Mouse (Mus musculus): ENCODE measurements around the gene Lrp8. TPM values are rescaled to one million over a fixed set of nuclear protein-coding genes. Genes with fewer than 3 reads are reported as not detected.

The Lrp8 gene
- polyA plus RNA-seq, 1 experiment, result 4.0 TPM

DNA sequence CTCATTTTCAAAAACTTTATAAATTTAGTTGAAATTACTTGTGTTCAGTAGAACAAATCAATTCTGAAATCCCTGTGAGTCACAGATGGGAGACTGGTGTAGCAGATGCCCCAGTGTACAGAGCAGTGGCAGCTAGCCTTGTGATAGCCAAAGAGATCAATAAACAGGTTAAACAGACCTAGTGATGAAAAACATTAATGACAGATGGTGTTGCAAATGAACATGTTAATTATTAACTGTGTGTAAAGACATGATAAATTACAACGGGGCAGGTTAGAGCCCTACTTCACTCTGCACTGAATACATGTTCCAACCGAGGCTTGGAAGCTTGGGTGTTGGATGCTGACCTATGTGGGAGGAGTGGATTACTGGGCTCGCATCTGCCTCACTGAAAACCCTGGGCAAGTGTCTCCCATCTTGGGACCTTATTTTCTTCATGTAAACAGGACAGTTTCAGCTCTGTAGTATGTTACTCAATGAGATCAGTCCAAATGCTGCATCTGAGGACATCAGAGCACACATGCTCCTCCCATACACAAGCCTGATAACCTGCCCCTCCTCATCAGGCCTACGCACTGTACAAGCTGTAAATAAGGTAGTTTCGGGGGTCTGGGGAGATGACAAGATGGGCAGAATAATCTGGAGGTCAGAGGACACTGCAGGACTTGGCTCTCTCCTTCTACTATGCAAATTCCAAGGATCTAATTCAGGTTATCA lies 97.3 kb downstream of the Lrp8 start:
- Histone ChIP-seq H3K4me1 (ENCODE audit: control insufficient read depth, insufficient read depth, low read length) (peaks cover 6% of the 10 kb centered on the region; the same call in 1 of the 2 replicates), H3K4me3 (ENCODE audit: insufficient read depth, low read length) (no peak overlapping the region), H3K27ac (ENCODE audit: insufficient read depth, low read depth, low read length) (no peak overlapping the region)
- TF ChIP-seq POLR2A (IDR thresholded peaks at IDR 0.05; ENCODE audit: borderline replicate concordance, low read depth, low read length), result no peak
- TF ChIP-seq CTCF (IDR thresholded peaks at IDR 0.05; ENCODE audit: low read depth, low read length), result no peak

DNA sequence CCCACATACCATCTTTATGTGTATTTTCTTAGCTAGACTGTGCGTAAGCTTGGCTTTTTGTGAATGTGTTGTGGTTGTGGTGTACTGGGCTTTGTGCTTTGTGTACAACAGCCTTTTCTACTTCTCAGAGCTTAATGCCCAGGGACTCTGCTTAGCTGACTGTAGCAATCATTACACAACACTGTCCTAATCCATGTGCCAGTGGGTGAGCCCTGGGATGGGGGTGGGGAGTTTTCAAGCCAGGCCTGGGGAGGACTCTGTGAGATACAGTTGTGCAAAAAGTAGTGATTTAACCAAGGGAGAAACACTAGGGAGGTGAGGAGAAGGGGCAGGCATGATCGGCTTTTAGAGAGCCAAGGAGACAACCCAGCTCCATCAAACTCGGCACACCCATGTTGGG lies 98.1 kb downstream of the Lrp8 start:
- no peak for TF ChIP-seq CTCF (IDR thresholded peaks at IDR 0.05; ENCODE audit: low read depth, low read length)
- no peak for TF ChIP-seq POLR2A (IDR thresholded peaks at IDR 0.05; ENCODE audit: borderline replicate concordance, low read depth, low read length)
- Histone ChIP-seq H3K4me1 (ENCODE audit: control insufficient read depth, insufficient read depth, low read length) (peaks cover 6% of the 10 kb centered on the region; the same call in 1 of the 2 replicates), H3K4me3 (ENCODE audit: insufficient read depth, low read length) (no peak overlapping the region), H3K27ac (ENCODE audit: insufficient read depth, low read depth, low read length) (no peak overlapping the region)

DNA sequence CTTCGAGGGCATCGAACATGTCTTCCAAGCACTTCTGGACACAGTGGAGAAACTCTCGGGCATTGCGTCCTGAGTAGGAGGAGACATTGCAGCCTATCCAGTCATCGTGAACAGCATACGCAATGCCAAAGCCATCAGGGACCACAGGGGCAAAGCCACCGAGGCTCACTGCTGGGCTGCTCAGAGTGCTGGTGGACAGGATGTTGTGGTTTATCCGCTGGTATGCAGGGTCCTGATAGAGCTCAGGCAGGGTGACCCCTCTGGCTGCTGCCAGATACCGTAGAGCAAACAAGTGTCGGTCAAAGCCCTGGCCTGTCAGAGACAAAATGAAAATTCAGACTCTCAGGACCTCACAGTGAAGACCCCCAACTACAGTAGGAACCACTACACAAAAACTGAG lies 102.2 kb downstream of the Lrp8 start:
- H3K4me1 ChIP-seq (ENCODE audit: control insufficient read depth, insufficient read depth, low read length), result peaks cover 6% of the 10 kb centered on the region; the same call in 1 of the 2 replicates
- TF ChIP-seq POLR2A (IDR thresholded peaks at IDR 0.05; ENCODE audit: borderline replicate concordance, low read depth, low read length) (no peak), CTCF (IDR thresholded peaks at IDR 0.05; ENCODE audit: low read depth, low read length) (no peak)
- H3K27ac ChIP-seq (ENCODE audit: insufficient read depth, low read depth, low read length), result no peak overlapping the region
- H3K4me3 ChIP-seq (ENCODE audit: insufficient read depth, low read length), result no peak overlapping the region

DNA sequence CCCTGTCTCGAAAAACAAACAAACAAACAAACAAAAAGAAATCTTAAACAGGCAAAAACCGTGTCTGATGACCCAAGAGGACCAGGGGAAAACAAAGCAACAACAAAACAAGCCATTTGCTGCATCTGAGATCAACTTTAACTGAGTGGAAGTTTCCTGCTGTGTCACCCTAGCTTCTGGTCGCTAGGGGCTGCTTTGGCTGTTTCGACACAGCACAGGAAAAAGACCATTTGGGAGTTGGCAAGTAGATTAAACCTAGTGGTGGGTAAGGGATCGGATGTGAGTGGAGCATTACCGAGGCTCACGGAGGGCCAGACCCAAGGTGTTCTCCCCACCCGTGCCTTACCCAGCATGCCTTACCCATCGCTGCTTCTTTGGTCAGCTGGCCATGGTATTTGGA lies 104.5 kb downstream of the Lrp8 start:
- H3K4me3 ChIP-seq (ENCODE audit: insufficient read depth, low read length), result no peak overlapping the region
- no peak for TF ChIP-seq CTCF (IDR thresholded peaks at IDR 0.05; ENCODE audit: low read depth, low read length)
- no peak for TF ChIP-seq POLR2A (IDR thresholded peaks at IDR 0.05; ENCODE audit: borderline replicate concordance, low read depth, low read length)
- H3K4me1 ChIP-seq (ENCODE audit: control insufficient read depth, insufficient read depth, low read length), result no peaks in the 10 kb centered on the region
- H3K27ac ChIP-seq (ENCODE audit: insufficient read depth, low read depth, low read length), result no peak overlapping the region

DNA sequence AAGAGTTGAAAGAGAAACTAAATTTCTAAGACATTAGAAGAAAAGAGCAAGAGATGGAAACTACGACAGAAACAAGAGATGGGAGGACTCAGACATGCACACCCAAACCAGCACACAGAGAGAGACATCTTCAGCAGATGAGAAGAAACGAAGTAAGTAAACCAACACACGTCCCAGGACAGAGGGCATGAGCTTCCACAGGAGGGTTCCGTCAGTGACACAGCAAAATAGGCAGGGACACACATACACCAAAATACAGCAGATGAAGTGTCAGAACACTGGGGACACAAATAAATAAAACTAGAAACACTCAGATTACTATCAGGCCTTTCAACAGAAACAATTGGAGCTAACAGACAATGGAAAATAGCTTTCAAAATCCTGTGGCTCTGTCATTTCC lies 108.0 kb downstream of the Lrp8 start:
- no peak for TF ChIP-seq POLR2A (IDR thresholded peaks at IDR 0.05; ENCODE audit: borderline replicate concordance, low read depth, low read length)
- no peak for TF ChIP-seq CTCF (IDR thresholded peaks at IDR 0.05; ENCODE audit: low read depth, low read length)
- no peak overlapping the region for H3K4me3 ChIP-seq (ENCODE audit: insufficient read depth, low read length)
- no peaks in the 10 kb centered on the region for H3K4me1 ChIP-seq (ENCODE audit: control insufficient read depth, insufficient read depth, low read length)
- H3K27ac ChIP-seq (ENCODE audit: insufficient read depth, low read depth, low read length), result no peak overlapping the region

DNA sequence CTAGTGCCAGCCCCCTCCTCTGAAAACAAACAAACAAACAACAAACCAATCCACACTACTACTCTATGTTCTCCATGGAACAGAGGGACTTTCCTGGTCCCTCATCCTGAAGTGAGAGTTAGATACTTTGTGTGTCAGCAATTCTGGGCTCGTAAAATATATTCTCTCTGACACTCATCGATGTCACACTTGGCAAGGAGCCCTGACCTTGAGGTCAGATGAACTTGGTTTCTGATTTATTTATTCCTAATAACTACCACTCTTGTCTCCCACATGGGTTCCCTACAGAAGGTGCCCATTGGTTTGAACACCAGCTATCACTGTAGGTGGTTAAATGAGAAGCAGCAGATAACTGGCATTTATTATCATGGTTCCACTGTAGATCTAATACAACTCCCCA lies 118.3 kb downstream of the Lrp8 start:
- TF ChIP-seq CTCF (IDR thresholded peaks at IDR 0.05; ENCODE audit: low read depth, low read length) (no peak), POLR2A (IDR thresholded peaks at IDR 0.05; ENCODE audit: borderline replicate concordance, low read depth, low read length) (no peak)
- Histone ChIP-seq H3K4me3 (ENCODE audit: insufficient read depth, low read length) (no peak overlapping the region), H3K27ac (ENCODE audit: insufficient read depth, low read depth, low read length) (no peak overlapping the region), H3K4me1 (ENCODE audit: control insufficient read depth, insufficient read depth, low read length) (peaks cover 27% of the 10 kb centered on the region)

DNA sequence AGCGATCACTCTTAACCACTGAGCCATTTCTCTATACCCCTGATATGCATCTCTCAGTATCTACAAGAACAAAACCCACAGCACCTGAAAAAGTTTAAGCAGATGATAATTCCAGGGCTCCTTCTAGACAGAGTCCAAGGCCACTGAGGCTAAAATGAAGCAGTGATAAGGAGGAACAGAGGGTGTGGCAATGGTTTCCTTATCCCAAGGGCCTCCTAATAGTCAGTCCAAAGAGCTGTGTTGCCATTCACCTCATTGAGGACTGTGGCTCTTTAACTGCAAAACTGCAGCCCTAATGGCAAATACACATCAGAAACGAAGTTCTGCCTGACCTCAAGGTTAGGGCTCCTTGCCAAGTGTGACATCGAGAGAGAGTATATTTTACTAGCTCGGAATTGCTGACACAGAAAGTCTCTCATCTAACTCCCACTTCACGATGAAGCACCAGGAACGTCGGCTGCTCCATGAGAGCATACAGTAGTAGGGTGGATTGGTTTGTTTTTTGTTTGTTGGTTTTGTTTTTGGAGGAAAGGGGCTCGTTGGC lies 119.2 kb downstream of the Lrp8 start:
- H3K4me1 ChIP-seq (ENCODE audit: control insufficient read depth, insufficient read depth, low read length), result peaks cover 27% of the 10 kb centered on the region
- H3K27ac ChIP-seq (ENCODE audit: insufficient read depth, low read depth, low read length), result no peak overlapping the region
- no peak for TF ChIP-seq CTCF (IDR thresholded peaks at IDR 0.05; ENCODE audit: low read depth, low read length)
- TF ChIP-seq POLR2A (IDR thresholded peaks at IDR 0.05; ENCODE audit: borderline replicate concordance, low read depth, low read length), result no peak
- no peak overlapping the region for H3K4me3 ChIP-seq (ENCODE audit: insufficient read depth, low read length)

DNA sequence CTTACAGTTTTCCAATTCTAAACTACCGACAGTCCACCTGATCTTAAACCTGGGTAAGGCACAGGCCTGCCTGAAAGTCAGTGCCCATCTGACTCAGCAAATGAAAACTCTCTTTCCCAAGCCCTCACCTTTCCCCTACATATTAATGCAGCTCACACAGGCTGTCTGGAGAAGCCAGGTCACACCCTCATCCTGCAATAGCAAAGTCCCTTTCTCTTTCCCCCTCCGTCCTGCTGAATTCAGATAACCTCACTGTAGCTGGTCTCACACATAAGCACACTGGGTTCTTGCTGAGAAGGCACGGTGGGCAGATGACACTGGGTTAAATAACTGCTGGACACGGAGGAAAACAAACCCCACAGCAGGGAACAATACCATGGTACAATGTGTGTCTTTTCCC lies 119.9 kb downstream of the Lrp8 start:
- no peak for TF ChIP-seq POLR2A (IDR thresholded peaks at IDR 0.05; ENCODE audit: borderline replicate concordance, low read depth, low read length)
- no peak for TF ChIP-seq CTCF (IDR thresholded peaks at IDR 0.05; ENCODE audit: low read depth, low read length)
- no peak overlapping the region for H3K27ac ChIP-seq (ENCODE audit: insufficient read depth, low read depth, low read length)
- peaks cover 27% of the 10 kb centered on the region for H3K4me1 ChIP-seq (ENCODE audit: control insufficient read depth, insufficient read depth, low read length)
- H3K4me3 ChIP-seq (ENCODE audit: insufficient read depth, low read length), result no peak overlapping the region

DNA sequence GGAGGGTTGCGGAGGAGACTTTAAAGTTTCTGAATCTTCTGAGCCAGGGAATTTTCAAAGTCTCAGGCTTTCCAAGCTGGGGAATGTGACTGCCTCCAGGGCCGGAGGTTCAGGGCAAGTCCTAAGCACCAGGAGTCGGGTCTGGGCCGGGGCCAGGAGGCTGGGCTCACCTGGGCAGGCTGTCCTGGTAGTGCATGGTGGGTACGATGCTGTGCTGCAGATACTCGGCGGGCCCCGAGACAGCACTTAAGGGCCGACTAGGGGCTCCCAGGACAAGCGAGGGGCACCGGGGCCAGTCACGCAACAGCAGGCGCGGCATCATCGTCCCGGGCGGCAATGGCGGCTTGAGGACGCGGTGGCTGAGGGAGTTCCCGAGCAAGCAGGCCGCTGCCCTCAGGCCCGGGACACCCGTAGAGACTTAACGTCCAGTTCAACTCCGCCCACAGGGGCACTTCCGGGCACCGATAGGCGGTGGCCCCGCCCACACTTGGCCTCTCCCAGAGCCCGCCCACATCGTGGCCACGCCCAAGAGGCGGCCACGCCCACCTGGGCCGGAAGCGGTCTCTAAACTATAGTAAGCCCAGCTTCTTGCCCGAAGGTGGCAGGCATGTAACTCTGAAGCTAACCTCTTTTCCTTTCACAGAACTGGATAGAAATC lies 121.2 kb downstream of the Lrp8 start, which contains the start of gene Cpt2:
Cpt2 (minus strand) TSS at position 466 of the 658 bp plus-strand sequence.
- Histone ChIP-seq H3K4me1 (ENCODE audit: control insufficient read depth, insufficient read depth, low read length) (peaks cover 27% of the 10 kb centered on the region), H3K4me3 (ENCODE audit: insufficient read depth, low read length) (peak within 1 kb of the TSS; percentile 94), H3K27ac (ENCODE audit: insufficient read depth, low read depth, low read length) (peak within 1 kb of the TSS; percentile 38)
- no peak for TF ChIP-seq POLR2A (IDR thresholded peaks at IDR 0.05; ENCODE audit: borderline replicate concordance, low read depth, low read length)
- TF ChIP-seq CTCF (IDR thresholded peaks at IDR 0.05; ENCODE audit: low read depth, low read length), result no peak

DNA sequence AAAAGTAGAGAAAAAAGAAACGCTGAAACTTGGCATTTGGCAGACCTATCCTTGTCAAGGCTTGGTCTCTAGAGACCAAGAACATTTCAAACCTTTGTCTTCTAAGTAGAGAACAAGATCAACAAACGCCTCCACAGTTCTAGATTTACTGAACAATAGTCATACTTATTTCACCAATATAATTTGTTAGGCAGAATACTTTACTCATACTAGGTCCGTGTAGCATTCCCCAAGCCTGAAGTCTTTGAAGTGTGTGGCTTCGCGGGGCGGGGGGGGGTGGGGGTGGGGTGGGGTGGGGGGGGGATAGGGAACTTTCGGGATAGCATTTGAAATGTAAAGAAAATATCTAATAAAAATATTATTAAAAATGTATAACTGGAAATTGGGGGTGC lies 121.7 kb downstream of the Lrp8 start:
- no peak for TF ChIP-seq CTCF (IDR thresholded peaks at IDR 0.05; ENCODE audit: low read depth, low read length)
- no peak for TF ChIP-seq POLR2A (IDR thresholded peaks at IDR 0.05; ENCODE audit: borderline replicate concordance, low read depth, low read length)
- Histone ChIP-seq H3K4me1 (ENCODE audit: control insufficient read depth, insufficient read depth, low read length) (peaks cover 27% of the 10 kb centered on the region), H3K4me3 (ENCODE audit: insufficient read depth, low read length) (0 out of 2 replicates have a peak overlapping the region, but pooled peaks have one; percentile 19), H3K27ac (ENCODE audit: insufficient read depth, low read depth, low read length) (peak overlapping the region; percentile 38; the same call in 1 of the 2 replicates)

Other genes with a start within 250 kb of the Lrp8 start
- not detected in 2 replicates for gene Dmrtb1, start 118.0 kb upstream of the Lrp8 start, polyA plus RNA-seq (2012; ENCODE audit: insufficient read depth, insufficient read length, missing spikeins)
- gene Magoh, start 77.5 kb downstream of the Lrp8 start, polyA plus RNA-seq (2012; ENCODE audit: insufficient read depth, insufficient read length, missing spikeins), result 53.8 and 63.3 TPM in 2 replicates
- gene 0610037L13Rik, start 87.6 kb downstream of the Lrp8 start, polyA plus RNA-seq (2012; ENCODE audit: insufficient read depth, insufficient read length, missing spikeins), result 33.9 and 39.2 TPM in 2 replicates
- 19.8 and 27.6 TPM in 2 replicates for gene Cpt2, start 121.3 kb downstream of the Lrp8 start, polyA plus RNA-seq (2012; ENCODE audit: insufficient read depth, insufficient read length, missing spikeins)
- gene Slc1a7, start 166.1 kb downstream of the Lrp8 start, polyA plus RNA-seq (2012; ENCODE audit: insufficient read depth, insufficient read length, missing spikeins), result not detected in 2 replicates